Mouse (Mus musculus) stomach, postnatal 0 days (tissue): ENCODE measurements at regions not wholly inside any gene's neighbourhood (a gene's known extent, or its start where the extent isn't known, plus 50 kb on each side); places are given as distances from the start of the nearest gene placed in this dataset.

Experiments used
- CTCF ChIP-seq: IDR thresholded peaks from 2 replicates; pipeline ENCODE4 v1.5.1; 2016; ENCODE audit warnings: antibody characterized with exemption, low read depth, mild to moderate bottlenecking, moderate library complexity
- EP300 ChIP-seq: optimal IDR thresholded peaks from 2 replicates; pipeline ENCODE3; 2016; ENCODE audit warnings: antibody characterized with exemption

GRCm38 (mm10) chr15:87952531-87952930 is 408.4 kb downstream of the Fam19a5 start:
- no peak for TF ChIP-seq EP300
- no peak for TF ChIP-seq CTCF
